Mouse (Mus musculus) brain, embryonic 14.5 days (tissue): ENCODE measurements at regions not wholly inside any gene's neighbourhood (a gene's known extent, or its start where the extent isn't known, plus 50 kb on each side); places are given as distances from the start of the nearest gene placed in this dataset.

Experiments
- DNase-seq: peaks from one replicate; pipeline ENCODE4 v3.0.0-alpha.2; 2011; ENCODE audit warnings: low read depth
- CTCF ChIP-seq: fragments of 200-500 bp; IDR thresholded peaks from 2 replicates; pipeline ENCODE4 v1.5.1; 2012; ENCODE audit warnings: inconsistent platforms, mild to moderate bottlenecking, moderate library complexity, borderline replicate concordance; ENCODE audit not compliant: insufficient read depth, insufficient read length; ENCODE audit errors: extremely low read depth
- POLR2A ChIP-seq: fragments of 200-500 bp; IDR thresholded peaks from 2 replicates; pipeline ENCODE4 v1.6.1; 2012; ENCODE audit warnings: mild to moderate bottlenecking, inconsistent platforms, borderline replicate concordance; ENCODE audit not compliant: poor library complexity, insufficient read depth, insufficient read length, severe bottlenecking; ENCODE audit errors: extremely low read depth

- DNase-seq: no peak
- no peak for TF ChIP-seq CTCF
- no peak for TF ChIP-seq POLR2A
Measured at GRCm38 (mm10) chr10:66433490-66433889, 662.4 kb upstream of the Jmjd1c start.

- no peak for TF ChIP-seq POLR2A
- TF ChIP-seq CTCF: no peak
- peak; percentile 86 for DNase-seq
Measured at GRCm38 (mm10) chr10:66470684-66471083, 625.2 kb upstream of the Jmjd1c start.

- no peak for DNase-seq
- TF ChIP-seq POLR2A (no peak), CTCF (no peak)
Measured at GRCm38 (mm10) chr10:66472038-66472437, 623.9 kb upstream of the Jmjd1c start.

- TF ChIP-seq POLR2A (no peak), CTCF (no peak)
- no peak for DNase-seq
Measured at GRCm38 (mm10) chr10:66475187-66475735, 620.7 kb upstream of the Jmjd1c start.

GRCm38 (mm10) chr10:66490871-66491270 is 605.1 kb upstream of the Jmjd1c start:
- TF ChIP-seq POLR2A: no peak
- TF ChIP-seq CTCF: no peak

GRCm38 (mm10) chr10:66491850-66492249 is 604.1 kb upstream of the Jmjd1c start:
- DNase-seq: no peak
- TF ChIP-seq CTCF (no peak), POLR2A (no peak)

More at GRCm38 (mm10) chr10:66490871-66491270, 605.1 kb upstream of the Jmjd1c start:
- no peak for DNase-seq

- TF ChIP-seq POLR2A: no peak
- no peak for TF ChIP-seq CTCF
Measured at GRCm38 (mm10) chr10:66539846-66540245, 556.1 kb upstream of the Jmjd1c start.

GRCm38 (mm10) chr10:66546656-66547055 is 549.3 kb upstream of the Jmjd1c start:
- DNase-seq: peak; percentile 88
- TF ChIP-seq POLR2A (no peak), CTCF (no peak)

More at GRCm38 (mm10) chr10:66539846-66540245, 556.1 kb upstream of the Jmjd1c start:
- DNase-seq: peak; percentile 49

- DNase-seq: no peak
- TF ChIP-seq CTCF (no peak), POLR2A (no peak)
Measured at GRCm38 (mm10) chr10:66547660-66548059, 548.3 kb upstream of the Jmjd1c start.

- TF ChIP-seq CTCF (no peak), POLR2A (no peak)
- peak; percentile 59 for DNase-seq
Measured at GRCm38 (mm10) chr10:66548073-66548472, 547.9 kb upstream of the Jmjd1c start.

GRCm38 (mm10) chr10:66552919-66553318 is 543.0 kb upstream of the Jmjd1c start:
- TF ChIP-seq POLR2A (no peak), CTCF (no peak)
- peak; percentile 68 for DNase-seq

GRCm38 (mm10) chr10:66554259-66554658 is 541.7 kb upstream of the Jmjd1c start:
- no peak for DNase-seq
- TF ChIP-seq CTCF (no peak), POLR2A (no peak)
